Mouse (Mus musculus) midbrain, embryonic 13.5 days (tissue): ENCODE measurements around the gene Nop9. TPM values are rescaled to one million over a fixed set of nuclear protein-coding genes. Genes with fewer than 3 reads are reported as not detected.

Source experiments
- ATAC-seq: fragments of 200-750 bp; cut with Nextera tagmentation; 2 replicates; pipeline ENCODE4 v1.8.0; 2017; ENCODE audit warnings: mild to moderate bottlenecking, moderate TSS enrichment, moderate library complexity
- H3K27ac ChIP-seq: fragments of 300-500 bp; sonication (generic); 2 replicates; pipeline ENCODE4 v1.5.1; 2015; ENCODE audit warnings: inconsistent platforms, mild to moderate bottlenecking, moderate library complexity
- H3K27me3 ChIP-seq: fragments of 300-500 bp; sonication (generic); 2 replicates; pipeline ENCODE4 v1.6.1; 2015; ENCODE audit warnings: mild to moderate bottlenecking, inconsistent platforms
- H3K36me3 ChIP-seq: fragments of 300-500 bp; sonication (generic); 2 replicates; pipeline ENCODE4 v1.6.1; 2015; ENCODE audit warnings: mild to moderate bottlenecking, inconsistent platforms
- H3K4me1 ChIP-seq: fragments of 300-500 bp; sonication (generic); replicated peaks from 2 replicates; pipeline ENCODE4 v1.6.1; 2015; ENCODE audit warnings: inconsistent platforms
- H3K4me2 ChIP-seq: fragments of 300-500 bp; sonication (generic); replicated peaks from 2 replicates; pipeline ENCODE4 v1.6.1; 2015; ENCODE audit warnings: moderate library complexity, mild to moderate bottlenecking, inconsistent platforms
- H3K4me3 ChIP-seq: fragments of 300-500 bp; sonication (generic); replicated peaks from 2 replicates; pipeline ENCODE4 v1.5.1; 2015; ENCODE audit warnings: mild to moderate bottlenecking, inconsistent platforms
- H3K9ac ChIP-seq: fragments of 300-500 bp; sonication (generic); replicated peaks from 2 replicates; pipeline ENCODE4 v1.6.1; 2015; ENCODE audit warnings: mild to moderate bottlenecking, inconsistent platforms
- H3K9me3 ChIP-seq: fragments of 300-500 bp; sonication (generic); 2 replicates; pipeline ENCODE4 v1.6.1; 2016; ENCODE audit warnings: mild to moderate bottlenecking, inconsistent platforms
- WGBS: fragments of 180-500 bp; shearing (Covaris S2); methylation state at CpG from one replicate; pipeline ENCODE4 v1.1.7; 2015; 5-methylcytosine and 5-hydroxymethylcytosine counted together
- polyA plus RNA-seq: library from polyadenylated mRNA; unstranded; fragments of >200 nt; fragmentation: Nextera tagmentation; extraction: Ambion mirVana; gene quantifications from 2 replicates; pipeline ENCODE4 v1.2.1, GENCODE M21; 2015

Nop9 gene
- polyA plus RNA-seq, 1 experiment from 2014 or later = 36.2 TPM

GRCm38 (mm10) chr14:55762001-55762821 is 16.7 kb downstream of the Nop9 start:
- Histone ChIP-seq H3K9me3 (no peaks in the 10 kb centered on the region), H3K27me3 (peaks cover 64% of the 10 kb centered on the region), H3K4me1 (peaks cover 16% of the 10 kb centered on the region), H3K4me3 (peak overlapping the region; percentile 51), H3K9ac (peak overlapping the region; percentile 82), H3K4me2 (peak overlapping the region; percentile 88), H3K36me3 (no peaks in the 10 kb centered on the region), H3K27ac (peak overlapping the region; percentile 56; the same call in 1 of the 2 replicates)
- ATAC-seq = peak; percentile 80
- under 1% methylated on average over 77 of the region's 77 CpGs for WGBS

- H3K4me2 ChIP-seq = no peak overlapping the region
- ATAC-seq = no peak
- peaks cover 72% of the 10 kb centered on the region for H3K27me3 ChIP-seq
- H3K27ac ChIP-seq = no peak overlapping the region
- H3K36me3 ChIP-seq = no peaks in the 10 kb centered on the region
- peaks cover 22% of the 10 kb centered on the region for H3K4me1 ChIP-seq
- no peak overlapping the region for H3K9ac ChIP-seq
- peak overlapping the region; percentile 51; the same call in 1 of the 2 replicates for H3K4me3 ChIP-seq
- whole genome bisulfite sequencing = 65% methylated on average over 7 of the region's 7 CpGs
- H3K9me3 ChIP-seq = no peaks in the 10 kb centered on the region
Observed at GRCm38 (mm10) chr14:55763166-55763565, 17.7 kb downstream of the Nop9 start.

DNA sequence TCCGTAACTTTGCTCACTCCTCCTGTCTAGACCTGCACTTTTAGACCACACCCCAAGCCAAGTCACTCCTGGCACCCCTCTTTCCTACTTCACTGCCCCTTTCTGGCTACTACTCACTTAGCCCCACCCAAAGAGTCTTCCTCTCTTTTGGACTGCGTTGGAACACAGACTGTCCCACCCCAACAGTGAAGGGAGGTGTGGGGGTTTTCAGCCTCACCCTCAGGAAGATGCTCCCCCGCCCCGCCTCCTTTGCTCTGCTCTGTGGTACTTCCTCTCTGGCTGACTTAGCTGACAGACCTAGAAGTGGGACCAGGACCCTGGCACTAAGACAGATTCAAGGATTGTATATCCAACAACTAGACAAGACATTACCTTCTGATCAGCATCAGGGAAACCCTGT is 20.2 kb downstream of the Nop9 start, which contains the start of gene Ltb4r1:
Gene Ltb4r1 (plus strand): TSS at position 267 of the 400 bp plus-strand sequence.
- Histone ChIP-seq H3K9me3 (no peaks in the 10 kb centered on the region), H3K9ac (no peak within 1 kb of the TSS), H3K4me1 (peaks cover 20% of the 10 kb centered on the region), H3K4me3 (no peak within 1 kb of the TSS), H3K27me3 (peaks cover 92% of the 10 kb centered on the region), H3K36me3 (no peaks in the 10 kb centered on the region), H3K4me2 (no peak within 1 kb of the TSS), H3K27ac (no peak within 1 kb of the TSS)
- ATAC-seq = no peak
- 75% methylated on average over 4 of the region's 4 CpGs for WGBS

DNA sequence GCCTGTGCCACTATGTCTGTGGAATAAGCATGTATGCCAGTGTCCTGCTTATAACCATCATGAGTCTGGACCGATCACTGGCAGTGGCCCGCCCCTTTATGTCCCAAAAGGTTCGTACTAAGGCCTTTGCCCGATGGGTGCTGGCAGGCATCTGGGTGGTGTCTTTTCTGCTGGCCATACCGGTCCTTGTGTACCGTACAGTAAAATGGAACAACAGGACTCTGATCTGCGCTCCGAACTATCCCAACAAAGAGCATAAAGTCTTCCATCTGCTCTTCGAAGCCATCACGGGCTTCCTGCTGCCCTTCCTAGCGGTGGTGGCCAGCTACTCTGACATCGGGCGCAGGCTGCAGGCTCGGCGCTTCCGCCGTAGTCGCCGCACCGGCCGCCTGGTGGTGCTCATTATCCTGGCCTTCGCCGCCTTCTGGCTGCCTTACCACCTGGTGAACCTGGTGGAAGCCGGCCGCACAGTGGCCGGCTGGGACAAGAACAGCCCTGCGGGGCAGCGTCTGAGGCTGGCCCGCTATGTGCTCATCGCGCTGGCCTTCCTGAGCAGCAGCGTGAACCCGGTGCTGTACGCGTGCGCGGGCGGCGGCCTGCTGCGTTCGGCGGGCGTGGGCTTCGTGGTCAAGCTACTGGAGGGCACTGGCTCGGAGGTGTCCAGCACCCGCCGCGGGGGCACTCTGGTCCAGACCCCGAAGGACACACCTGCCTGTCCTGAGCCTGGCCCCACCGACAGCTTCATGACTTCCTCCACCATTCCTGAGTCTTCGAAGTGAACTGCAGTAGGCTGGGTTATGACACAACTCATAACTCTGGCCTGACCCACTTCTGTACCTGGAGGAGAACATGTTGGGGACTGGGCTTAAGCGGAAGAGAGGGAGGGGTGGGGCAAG is 22.3 kb downstream of the Nop9 start:
- Histone ChIP-seq H3K27ac (no peak overlapping the region), H3K4me1 (peaks cover 7% of the 10 kb centered on the region), H3K9ac (peak overlapping the region; percentile 60), H3K27me3 (peaks cover 75% of the 10 kb centered on the region), H3K4me3 (peak overlapping the region; percentile 45), H3K4me2 (peak overlapping the region; percentile 76), H3K36me3 (no peaks in the 10 kb centered on the region), H3K9me3 (no peaks in the 10 kb centered on the region)
- ATAC-seq = peak; percentile 85
- WGBS = 12% methylated on average over 52 of the region's 52 CpGs

GRCm38 (mm10) chr14:55768555-55768954 is 23.1 kb downstream of the Nop9 start:
- Histone ChIP-seq H3K9ac (no peak overlapping the region), H3K9me3 (no peaks in the 10 kb centered on the region), H3K4me2 (no peak overlapping the region), H3K36me3 (no peaks in the 10 kb centered on the region), H3K27me3 (peaks cover 72% of the 10 kb centered on the region), H3K4me3 (no peak overlapping the region), H3K27ac (no peak overlapping the region), H3K4me1 (0 out of 2 replicates have a peak, but pooled peaks cover 6% of the 10 kb centered on the region)
- ATAC-seq = no peak
- WGBS = 92% methylated on average over 6 of the region's 6 CpGs

DNA sequence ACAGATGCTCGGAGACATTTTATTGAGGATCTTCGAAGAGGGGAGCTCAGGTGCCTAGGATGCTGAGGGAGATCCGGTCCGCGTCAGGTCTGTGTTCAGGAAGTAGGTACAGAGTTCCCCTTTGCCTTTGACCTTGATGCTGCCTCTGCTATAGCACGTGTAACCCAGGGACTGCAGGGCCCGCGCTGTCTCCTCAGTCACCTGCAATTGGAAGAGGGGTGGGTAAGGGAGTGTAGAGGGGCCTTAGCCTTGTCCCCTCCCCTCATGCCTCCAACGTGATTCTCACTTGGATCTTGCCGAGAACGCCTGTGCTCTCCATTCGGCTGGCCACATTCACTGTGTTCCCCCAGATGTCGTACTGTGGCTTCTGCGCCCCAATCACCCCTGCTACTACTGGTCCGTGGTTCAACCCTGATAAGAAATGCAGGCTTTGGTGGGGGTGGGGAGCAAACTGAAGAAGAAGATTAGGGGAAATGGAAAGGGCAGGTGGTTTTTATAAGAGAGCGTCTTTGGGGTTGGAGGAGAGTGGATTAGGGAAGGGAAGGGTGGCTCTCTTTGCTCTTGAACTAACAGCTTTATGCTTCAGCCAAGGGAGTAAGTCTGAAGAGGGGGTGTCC is 23.7 kb downstream of the Nop9 start:
- Histone ChIP-seq H3K9me3 (no peaks in the 10 kb centered on the region), H3K4me3 (no peak overlapping the region), H3K27ac (no peak overlapping the region), H3K4me1 (0 out of 2 replicates have a peak, but pooled peaks cover 6% of the 10 kb centered on the region), H3K4me2 (no peak overlapping the region), H3K9ac (no peak overlapping the region), H3K27me3 (peaks cover 68% of the 10 kb centered on the region), H3K36me3 (no peaks in the 10 kb centered on the region)
- WGBS = 75% methylated on average over 16 of the region's 16 CpGs
- no peak for ATAC-seq

DNA sequence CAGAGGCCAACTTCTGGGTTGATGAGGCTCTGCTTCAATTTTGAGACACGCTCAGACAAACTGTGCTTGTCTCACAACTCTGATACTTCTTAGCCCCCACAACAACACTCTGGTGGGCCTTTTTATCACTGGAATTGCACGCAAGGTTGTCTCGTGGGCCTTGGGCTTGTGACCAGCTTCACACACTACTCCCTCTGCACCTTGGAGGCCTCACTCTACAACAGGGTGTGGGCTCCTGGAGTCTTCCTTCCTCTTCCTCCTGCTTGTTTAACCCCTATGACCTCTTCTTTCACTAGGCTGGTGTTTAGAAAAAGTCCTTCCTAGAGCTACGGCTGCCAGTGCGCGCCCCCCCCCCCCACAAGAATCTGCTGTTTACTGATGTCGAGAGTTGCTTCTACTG is 31.2 kb downstream of the Nop9 start:
- Histone ChIP-seq H3K36me3 (no peaks in the 10 kb centered on the region), H3K4me1 (peaks cover 8% of the 10 kb centered on the region; the same call in 1 of the 2 replicates), H3K27ac (no peak overlapping the region), H3K9me3 (no peaks in the 10 kb centered on the region), H3K27me3 (peaks cover 22% of the 10 kb centered on the region), H3K4me2 (no peak overlapping the region), H3K4me3 (no peak overlapping the region), H3K9ac (no peak overlapping the region)
- 73% methylated on average over 7 of the region's 7 CpGs for WGBS
- no peak for ATAC-seq

- no peak overlapping the region for H3K4me3 ChIP-seq
- no peak overlapping the region for H3K4me2 ChIP-seq
- ATAC-seq = no peak
- no peaks in the 10 kb centered on the region for H3K36me3 ChIP-seq
- H3K9ac ChIP-seq = no peak overlapping the region
- peaks cover 9% of the 10 kb centered on the region; the same call in 1 of the 2 replicates for H3K4me1 ChIP-seq
- 55% methylated on average over 3 of the region's 3 CpGs for WGBS
- peaks cover 27% of the 10 kb centered on the region for H3K27me3 ChIP-seq
- H3K9me3 ChIP-seq = no peaks in the 10 kb centered on the region
- no peak overlapping the region for H3K27ac ChIP-seq
Observed at GRCm38 (mm10) chr14:55777176-55777575, 31.7 kb downstream of the Nop9 start.

DNA sequence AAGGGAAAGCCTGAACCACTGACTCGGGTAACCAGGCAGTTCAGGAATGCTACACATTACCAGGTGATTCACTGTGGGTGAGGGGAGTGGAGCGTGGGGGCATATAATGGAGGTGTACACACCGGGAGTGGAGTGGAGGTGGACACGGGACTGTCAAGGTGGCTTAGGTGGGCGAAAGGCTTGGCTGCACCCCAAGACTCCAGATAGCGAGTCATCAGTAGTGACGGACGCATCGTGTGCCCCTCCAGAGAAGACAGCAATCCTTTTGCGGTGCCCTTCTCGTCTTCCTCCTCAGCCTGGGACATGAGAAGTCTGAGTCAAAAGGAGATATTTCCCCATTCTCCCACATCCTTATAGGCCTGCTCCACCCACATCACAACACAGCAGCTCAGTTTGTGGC is 32.3 kb downstream of the Nop9 start:
- H3K36me3 ChIP-seq = no peaks in the 10 kb centered on the region
- H3K4me2 ChIP-seq = no peak overlapping the region
- no peak overlapping the region for H3K9ac ChIP-seq
- ATAC-seq = no peak
- H3K27ac ChIP-seq = no peak overlapping the region
- 91% methylated on average over 11 of the region's 11 CpGs for WGBS
- H3K27me3 ChIP-seq = peaks cover 33% of the 10 kb centered on the region
- H3K4me3 ChIP-seq = no peak overlapping the region
- peaks cover 9% of the 10 kb centered on the region; the same call in 1 of the 2 replicates for H3K4me1 ChIP-seq
- H3K9me3 ChIP-seq = no peaks in the 10 kb centered on the region

GRCm38 (mm10) chr14:55778686-55779085 is 33.2 kb downstream of the Nop9 start:
- no peak overlapping the region for H3K4me3 ChIP-seq
- H3K4me2 ChIP-seq = no peak overlapping the region
- H3K4me1 ChIP-seq = peaks cover 16% of the 10 kb centered on the region
- no peak for ATAC-seq
- peaks cover 36% of the 10 kb centered on the region for H3K27me3 ChIP-seq
- H3K36me3 ChIP-seq = no peaks in the 10 kb centered on the region
- WGBS = 94% methylated on average over 15 of the region's 15 CpGs
- no peaks in the 10 kb centered on the region for H3K9me3 ChIP-seq
- H3K27ac ChIP-seq = no peak overlapping the region
- H3K9ac ChIP-seq = no peak overlapping the region

- 72% methylated on average over 16 of the region's 16 CpGs for WGBS
Observed at GRCm38 (mm10) chr14:55779656-55780055, 34.2 kb downstream of the Nop9 start.

More at GRCm38 (mm10) chr14:55779656-55780055, 34.2 kb downstream of the Nop9 start:
- Histone ChIP-seq H3K27me3 (peaks cover 40% of the 10 kb centered on the region), H3K4me1 (peaks cover 20% of the 10 kb centered on the region), H3K27ac (no peak overlapping the region), H3K9me3 (no peaks in the 10 kb centered on the region), H3K9ac (no peak overlapping the region), H3K4me2 (no peak overlapping the region), H3K36me3 (no peaks in the 10 kb centered on the region), H3K4me3 (no peak overlapping the region)
- ATAC-seq = no peak
